Mouse (Mus musculus) left cerebral cortex, postnatal 25 days (tissue): ENCODE data around the gene Accsl. TPM values are rescaled to one million over a fixed set of nuclear protein-coding genes. Genes with fewer than 3 reads are reported as not detected.

Source experiments
- DNase-seq, 2 experiments: peaks; one replicate each; pipeline ENCODE4 v3.0.0; 2022; ENCODE audit warnings: low spot score in 2 of 2, mixed read lengths in 1 of 2
- intact Hi-C: fragments of 180-260 bp; cut with DNase I; formaldehyde crosslinking; loops from one replicate; pipeline ENCODE4 v1.15.1; 2025
- total RNA-seq, 2 experiments: library from RNA; stranded (reverse); gene quantifications; 2 replicates each; pipeline ENCODE4 v1.2.3; 2021

Accsl gene
- total RNA-seq, 2 experiments from 2014 or later, result not detected

DNA sequence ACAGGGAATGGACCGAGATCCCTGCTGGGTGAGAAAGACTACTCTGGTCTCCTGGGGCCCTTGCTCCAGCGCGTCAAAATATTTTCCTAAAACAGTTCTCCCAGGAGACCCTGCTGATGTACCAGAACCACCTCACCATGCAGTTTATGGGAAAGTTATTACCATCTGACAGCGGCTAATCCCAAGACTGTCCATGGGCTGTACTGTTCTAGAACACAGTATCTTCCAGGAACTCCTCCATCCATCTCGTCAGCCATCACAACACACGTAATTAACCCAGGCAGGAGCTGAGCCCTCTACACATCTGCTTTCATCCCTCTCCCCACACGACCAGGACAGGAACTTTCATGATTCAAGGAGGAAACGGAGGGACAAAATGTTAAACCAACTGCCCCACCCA is 11.5 kb upstream of the Accsl start:
- intact Hi-C loops, result no loop called here
- DNase-seq, result no peak

DNA sequence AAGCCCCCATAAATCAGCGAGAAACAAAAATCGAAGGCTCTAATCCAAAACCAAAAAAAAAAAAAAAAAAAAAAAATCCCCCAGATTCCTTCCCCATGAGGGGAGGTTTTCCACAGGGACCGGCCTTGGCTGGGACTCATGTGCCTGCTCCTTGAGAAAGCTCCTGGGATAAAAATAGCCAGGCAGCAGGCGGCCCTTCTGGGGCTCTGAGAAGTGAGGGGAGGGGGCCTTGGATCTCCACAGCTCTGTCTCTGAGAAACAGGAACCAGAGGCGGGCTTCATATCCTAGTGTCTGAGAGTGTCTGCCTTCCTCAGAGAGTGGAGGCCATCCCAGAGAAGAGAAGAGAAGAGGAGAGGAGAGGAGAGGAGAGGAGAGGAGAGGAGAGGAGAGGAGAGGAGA is 8.0 kb upstream of the Accsl start:
- DNase-seq, result no peak
- intact Hi-C loops, result no loop called here

DNA sequence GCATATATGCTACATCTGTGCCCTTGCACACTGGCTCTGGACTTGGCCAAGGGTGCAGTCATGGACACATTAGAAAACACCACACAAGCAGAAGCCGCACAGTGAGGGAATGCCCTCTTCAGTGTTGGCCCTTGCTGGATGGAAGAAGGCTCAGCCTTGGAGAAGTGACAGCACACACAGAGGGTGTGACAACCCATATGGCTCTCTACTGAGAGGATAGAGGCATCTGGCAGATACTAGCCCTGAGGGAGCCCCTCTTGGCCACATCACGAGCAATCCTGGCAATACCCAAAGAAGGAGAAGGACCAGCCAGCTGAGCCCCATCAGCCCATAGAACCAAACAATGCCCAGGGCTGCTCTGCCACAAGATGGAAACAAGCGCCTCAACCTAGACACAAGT is 5.6 kb upstream of the Accsl start:
- no peak for DNase-seq
- intact Hi-C loops, result no loop called here

DNA sequence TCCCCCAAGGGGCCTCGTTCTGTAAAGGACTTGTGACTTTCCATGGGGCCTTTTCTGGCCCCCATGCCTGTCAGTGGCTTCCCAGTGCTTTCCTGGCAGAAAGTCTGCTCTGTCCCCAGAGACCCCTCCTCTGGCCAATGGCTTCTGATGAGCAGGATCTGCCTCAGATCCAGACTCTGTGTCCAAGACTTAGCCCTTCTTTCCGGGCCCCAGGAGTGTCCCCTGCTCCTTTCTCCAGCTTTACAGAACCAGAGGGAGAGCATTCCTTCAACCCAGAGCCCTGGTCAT is 5.2 kb upstream of the Accsl start:
- no peak for DNase-seq
- intact Hi-C loops, result no loop called here

DNA sequence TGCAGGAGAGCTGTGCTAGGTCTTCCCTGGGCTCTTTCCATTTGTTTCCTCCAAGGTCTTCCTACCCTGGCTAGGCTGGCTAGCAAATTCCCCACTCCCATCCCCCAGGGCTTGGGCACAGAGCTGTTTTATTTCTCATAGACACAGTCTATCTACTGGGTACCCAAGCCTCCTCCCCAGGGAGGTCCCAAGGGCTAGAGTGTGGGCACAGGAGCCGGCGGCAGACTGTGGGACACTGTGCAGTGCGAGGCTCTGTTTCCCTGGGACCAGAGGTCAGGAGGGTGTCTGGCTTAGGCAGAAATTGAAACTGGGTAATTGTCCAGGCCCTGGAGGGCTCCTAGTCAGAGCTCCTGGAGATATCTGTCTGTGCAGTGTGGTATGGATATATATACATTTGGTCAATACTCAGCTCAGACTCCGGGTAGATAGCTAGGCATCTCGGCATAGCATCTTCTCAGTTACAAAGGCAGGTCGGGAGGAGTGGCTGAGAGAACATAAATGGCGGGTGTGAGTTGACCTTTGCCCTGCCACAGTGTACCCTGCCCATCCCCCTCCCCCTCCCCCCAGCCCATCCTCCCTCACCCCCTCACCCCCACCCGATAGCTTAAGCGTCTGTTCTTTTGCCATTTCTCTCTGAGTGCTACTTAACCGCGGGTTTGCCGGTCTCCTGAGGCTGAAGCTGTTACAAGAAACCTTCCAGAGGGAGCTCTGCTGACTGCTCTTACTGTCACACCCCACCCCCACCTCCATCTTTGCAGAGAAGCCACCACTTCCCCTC is 4.7 kb upstream of the Accsl start:
- DNase-seq, result no peak
- intact Hi-C loops, result no loop called here

DNA sequence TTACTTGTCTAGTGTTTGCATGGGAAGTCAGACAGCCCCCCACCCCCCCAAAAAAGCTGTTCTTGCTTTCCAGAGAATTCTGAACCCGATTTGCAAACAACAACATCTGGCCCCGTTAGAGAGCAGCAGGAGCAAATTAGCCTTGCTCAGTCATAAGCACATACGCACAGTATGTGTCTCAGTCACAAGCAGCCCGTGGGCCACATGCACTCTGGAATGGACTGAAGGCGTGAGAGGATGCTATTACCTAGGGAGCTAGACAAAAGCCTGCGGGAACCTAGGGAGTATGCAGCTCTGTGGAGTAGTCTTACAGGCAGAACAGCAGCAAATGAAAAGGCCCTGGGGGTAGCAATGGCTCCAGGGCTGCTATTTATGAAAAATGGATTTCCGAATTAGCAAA is 3.3 kb upstream of the Accsl start:
- DNase-seq, result no peak
- intact Hi-C loops, result no loop called here

DNA sequence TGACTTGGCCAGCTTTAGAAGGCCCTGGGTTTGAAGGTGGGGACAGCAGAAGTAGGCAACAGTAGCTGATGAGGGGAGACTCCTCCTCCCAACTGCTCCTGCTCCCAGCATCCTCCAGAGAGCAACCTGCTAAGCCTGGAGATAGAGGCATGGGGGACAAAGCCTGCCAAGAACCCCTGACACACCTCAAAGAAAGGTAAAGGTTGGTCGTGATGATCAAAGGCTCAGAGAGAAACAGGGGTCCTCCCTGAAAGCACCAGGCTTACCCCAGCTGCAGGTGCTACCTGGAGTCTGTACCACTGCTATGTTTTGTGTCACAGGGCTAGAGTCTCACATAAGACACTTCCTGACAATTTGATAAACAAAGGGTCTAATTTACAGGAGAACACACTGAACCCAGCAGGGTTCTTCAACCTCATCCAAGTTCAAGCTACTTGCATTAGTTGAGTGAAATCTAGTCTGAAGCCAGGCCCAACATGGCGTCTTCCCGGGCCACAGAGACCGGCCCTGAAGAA is 2.5 kb upstream of the Accsl start:
- DNase-seq, result no peak
- intact Hi-C loops, result loop anchor here (1.0 to 2.0 kb wide), 2 partner anchors 85 to 131 kb away; partner anchors contain the start of gene Gm13889

DNA sequence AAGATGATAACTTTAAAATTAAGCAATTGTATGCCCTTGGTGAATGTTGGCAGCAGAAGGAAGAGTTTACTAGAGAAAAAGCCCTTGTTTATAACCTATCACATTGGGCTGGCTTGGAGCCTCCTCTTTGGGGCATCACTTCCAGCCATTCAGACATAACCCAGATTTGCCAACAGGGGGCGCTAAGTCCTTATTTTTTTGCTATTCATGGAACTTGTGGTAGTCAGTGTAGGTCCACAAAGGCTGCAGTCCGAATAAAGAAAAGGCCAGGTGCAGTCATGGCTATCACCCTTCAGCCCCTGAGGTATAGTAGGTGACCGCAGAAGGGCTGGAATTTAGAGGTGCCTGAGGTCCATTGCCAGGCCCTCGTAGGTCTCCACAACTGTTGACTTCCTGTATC is 1.9 kb upstream of the Accsl start:
- peak; percentile 75 to 83 for DNase-seq
- intact Hi-C loops, result loop anchor here (1.0 to 2.0 kb wide), 2 partner anchors 86 to 131 kb away; partner anchors contain the start of gene Gm13889

DNA sequence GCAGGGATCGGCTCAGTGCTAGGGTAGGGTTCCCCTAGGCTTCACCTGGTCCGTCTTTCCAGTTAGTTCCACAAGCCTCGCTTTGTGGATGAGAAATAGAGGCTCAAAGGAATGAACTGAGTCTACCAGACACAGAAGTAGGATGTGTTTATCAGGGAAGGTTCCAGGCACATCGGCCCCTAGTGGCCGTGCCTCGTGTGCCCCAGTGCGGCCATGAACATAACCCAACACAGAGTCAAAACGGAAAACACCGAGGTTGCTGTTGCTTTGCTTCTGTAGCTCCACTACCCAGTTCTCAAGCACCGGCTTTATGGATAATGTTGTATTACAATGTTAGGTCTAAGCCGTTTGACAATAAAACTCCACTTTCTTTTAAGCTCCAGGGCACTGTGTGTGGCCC is 391 bp downstream of the Accsl start:
- intact Hi-C loops, result no loop called here

DNA sequence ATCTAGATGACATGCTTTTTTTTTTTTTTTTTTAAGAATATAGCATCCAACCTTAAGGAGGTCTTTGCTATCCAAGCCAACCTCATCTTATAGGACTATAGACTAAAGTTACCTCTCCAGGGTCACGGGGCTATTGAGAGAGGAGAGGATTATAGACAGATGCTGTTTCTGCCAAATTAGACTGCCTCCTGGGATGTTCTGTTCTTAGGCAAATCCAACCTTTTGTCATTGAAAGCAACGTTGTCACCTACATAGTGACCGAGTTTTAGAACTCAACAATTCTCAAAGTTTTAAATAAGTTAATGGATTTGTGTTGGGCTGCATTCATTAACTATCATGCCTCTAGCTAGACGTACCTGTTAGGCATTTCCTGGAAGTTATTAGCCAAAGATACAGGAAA is 5.7 kb downstream of the Accsl start:
- DNase-seq, result no peak
- intact Hi-C loops, result no loop called here

More for the DNA sequence above, 391 bp downstream of the Accsl start:
- DNase-seq, result no peak

DNA sequence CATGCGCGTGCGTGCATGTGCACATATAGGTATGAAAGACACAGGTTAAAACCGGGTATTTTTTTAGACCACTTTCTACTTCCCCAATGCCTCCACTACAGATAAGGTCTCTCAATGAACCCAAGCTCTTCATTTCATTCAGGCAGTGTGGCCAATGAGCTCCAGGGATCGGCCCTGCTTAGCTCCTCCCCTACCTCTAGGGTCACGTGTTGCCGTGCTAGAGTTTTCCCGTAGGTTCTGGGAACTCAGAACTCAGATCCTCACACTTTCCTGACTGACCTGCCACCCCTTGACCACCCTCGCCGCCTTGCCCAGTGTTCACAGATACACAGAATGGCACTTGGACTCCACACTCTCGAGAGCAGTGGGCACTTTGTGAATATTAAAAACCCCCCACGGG is 10.1 kb downstream of the Accsl start:
- intact Hi-C loops, result no loop called here
- DNase-seq, result no peak

DNA sequence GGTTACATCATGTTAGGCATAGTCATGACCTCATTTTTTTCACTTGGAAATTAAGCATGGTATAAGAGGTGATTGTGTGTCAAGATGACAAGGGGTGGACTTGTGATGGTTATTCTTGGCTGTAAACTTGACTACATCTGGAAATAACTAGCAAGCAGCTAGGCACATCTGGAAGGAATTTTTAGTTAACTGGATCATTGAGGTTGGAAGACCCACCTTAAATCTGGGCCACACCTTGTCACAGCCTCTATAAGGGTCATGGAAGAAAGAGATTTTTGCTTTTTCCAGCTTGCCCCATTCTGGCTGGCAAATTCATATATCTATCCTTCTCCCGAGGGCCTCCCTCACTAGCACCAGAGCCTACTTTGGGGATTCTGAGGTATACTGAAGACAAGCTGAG is 17.7 kb downstream of the Accsl start:
- DNase-seq, result no peak
- intact Hi-C loops, result no loop called here

DNA sequence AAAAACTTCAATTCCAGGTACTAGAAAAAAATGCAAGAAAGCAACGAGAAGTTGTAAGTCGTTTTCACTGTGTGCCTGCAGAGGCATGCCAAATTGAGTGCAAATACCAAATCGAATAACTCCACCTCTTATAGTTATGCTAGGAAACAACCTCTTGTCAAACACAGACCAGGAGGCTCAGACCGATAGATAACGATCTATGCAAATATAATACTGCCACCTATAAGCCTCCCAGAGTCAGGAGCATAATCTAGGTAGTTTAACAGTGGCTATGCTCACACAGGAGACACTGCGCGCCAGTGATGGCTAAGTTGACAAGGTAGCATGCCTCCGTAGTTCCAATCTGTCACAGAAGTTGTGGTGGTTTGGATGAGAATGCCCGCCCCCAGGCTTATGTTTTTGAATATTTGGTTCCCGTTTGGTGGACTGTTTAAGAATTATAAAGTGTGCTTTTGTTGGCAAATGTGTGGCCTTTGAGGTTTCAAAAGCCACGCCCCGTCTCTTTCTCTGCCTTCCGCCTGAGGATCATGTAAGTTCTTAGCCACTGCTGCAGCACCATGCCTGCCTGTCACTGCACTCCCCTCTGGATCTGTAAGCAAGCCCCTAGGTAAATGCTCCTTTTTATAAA is 18.5 kb downstream of the Accsl start:
- DNase-seq, result no peak
- intact Hi-C loops, result no loop called here

DNA sequence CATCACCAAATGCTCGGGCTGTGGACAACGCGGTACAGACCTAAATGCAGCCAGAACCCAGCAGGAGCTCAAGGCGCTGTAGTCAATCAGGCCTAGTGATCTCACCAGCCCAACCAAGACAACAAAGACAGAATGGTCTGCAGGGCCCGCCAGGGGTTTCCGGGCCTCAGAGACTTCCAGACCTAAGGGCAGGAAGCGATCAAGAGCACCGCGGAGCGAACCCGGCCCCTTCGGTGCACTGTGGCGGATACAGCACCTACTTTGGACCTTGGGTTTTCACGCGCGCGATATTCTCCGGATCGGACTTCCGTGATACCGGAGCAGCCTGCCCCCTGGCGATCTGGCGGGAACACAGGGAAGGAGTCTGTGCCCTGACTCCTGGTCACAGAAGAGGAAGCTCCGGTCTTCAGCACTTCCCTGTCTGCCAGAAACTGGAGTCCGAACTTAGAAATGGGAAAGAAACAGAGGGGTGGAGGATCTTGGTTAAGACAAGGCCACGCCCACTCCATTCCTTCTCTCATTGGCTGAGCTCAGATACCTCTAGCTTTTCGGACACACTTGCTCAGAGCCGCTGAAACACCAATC is 19.4 kb downstream of the Accsl start, which contains the start of gene Accs:
Accs (minus strand) TSS at position 439 of the 585 bp plus-strand sequence.
- DNase-seq, result peak; percentile 49 to 55
- intact Hi-C loops, result no loop called here

DNA sequence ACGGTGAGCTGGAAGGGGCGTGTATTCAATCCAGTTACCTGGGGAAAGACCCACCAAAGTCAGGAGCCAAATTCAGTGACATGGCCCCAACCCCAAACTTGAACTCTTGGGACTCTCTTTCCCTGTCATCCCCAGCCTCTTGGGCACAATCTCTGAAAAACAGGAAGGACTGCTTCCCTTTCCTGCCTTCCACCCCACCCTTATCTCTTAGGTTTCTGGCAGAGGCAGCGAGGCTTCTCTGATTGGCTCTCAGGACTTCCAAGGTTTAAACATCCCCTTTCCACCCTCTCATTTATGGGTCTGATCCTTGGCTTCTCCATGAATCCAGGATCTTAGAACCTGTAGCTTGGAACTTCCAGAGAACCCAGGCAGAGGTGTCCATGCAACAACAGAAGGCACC is 27.6 kb downstream of the Accsl start:
- no peak for DNase-seq
- intact Hi-C loops, result no loop called here

DNA sequence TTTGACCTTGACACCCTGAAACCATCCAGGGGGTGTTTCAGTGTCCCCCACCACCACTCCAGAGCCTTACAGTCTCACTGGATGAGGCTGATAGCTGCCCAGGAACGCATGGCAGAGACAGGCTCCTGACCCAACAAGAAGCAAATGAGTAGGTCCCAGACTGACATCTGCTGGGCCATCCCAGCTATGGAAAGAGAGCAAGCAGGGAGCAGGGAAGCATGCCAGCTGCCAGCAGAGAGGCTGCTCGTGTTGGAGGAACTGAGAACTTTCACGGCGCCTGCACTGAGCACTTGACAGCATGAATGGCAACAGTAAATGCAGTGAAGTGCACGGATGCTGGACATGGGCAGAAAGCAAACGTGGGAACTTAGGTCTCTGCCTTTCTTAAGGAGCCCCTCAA is 28.8 kb downstream of the Accsl start:
- no peak for DNase-seq

DNA sequence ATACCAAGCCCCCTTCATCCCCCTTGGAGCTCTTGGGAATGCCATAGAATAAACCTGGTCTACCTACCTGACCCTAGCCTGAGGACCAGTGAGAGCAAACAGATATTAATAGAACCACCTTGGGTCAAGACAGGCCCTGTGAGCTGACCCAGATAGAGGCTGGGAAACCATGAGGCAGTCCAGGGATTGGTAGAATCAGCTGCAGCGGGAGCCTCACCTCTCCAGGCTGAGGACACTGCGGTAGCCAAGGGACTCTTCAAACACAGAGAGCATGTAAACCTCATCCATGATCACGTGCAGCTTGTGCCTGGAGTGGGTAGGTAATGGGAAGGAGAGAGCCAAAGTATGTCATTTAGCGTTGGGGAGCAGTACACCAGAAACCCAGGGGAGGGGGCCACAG is 30.0 kb downstream of the Accsl start:
- no peak for DNase-seq
- intact Hi-C loops, result no loop called here

More for the DNA sequence above, 28.8 kb downstream of the Accsl start:
- intact Hi-C loops, result no loop called here

DNA sequence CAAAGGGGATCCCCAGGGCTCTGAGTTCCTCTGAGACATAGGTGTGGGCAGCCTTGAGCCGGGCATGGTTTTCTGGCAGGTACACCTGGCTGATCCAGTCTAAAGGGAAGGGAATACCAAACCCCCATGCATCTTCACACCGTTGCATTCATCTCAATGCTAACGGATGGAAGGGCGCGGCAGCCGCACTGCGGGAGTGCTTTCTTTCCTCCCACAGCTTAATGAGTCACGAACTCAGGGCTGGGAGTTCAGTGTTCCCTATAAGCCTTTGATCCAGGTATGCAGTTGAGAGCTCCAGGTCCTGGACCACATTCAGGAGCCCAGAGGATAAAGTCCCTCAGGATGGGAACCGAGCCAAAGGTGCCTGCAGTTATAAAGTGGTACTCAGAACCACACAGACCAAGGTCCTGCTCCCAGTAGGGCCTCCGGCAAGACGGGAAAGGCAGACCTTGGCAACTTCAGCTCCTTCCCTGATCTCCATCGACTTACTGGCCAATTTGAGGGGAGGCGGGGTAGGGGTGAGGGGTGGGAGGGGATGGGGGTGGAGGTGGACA is 32.6 kb downstream of the Accsl start:
- no peak for DNase-seq
- intact Hi-C loops, result no loop called here

DNA sequence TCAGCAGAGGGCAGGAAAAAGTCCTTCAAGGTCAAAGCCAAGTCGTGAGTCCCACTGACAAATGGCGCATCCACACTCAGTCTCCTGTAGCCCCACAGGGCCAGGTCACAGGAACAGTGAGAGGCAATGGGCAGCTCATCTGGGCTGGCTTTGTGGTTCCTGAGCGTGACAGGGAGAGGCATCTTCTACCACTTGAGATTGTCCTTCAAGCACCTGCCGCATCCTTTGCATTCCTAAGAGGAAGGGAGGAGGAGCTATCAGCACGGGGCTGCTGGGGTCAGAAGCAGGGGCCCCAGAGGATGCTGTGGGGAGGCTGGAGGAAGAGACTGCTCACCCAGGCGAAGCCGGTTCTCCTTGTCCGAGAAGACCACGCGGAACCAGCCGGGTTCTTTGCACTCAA is 33.4 kb downstream of the Accsl start:
- no peak for DNase-seq
- intact Hi-C loops, result no loop called here

DNA sequence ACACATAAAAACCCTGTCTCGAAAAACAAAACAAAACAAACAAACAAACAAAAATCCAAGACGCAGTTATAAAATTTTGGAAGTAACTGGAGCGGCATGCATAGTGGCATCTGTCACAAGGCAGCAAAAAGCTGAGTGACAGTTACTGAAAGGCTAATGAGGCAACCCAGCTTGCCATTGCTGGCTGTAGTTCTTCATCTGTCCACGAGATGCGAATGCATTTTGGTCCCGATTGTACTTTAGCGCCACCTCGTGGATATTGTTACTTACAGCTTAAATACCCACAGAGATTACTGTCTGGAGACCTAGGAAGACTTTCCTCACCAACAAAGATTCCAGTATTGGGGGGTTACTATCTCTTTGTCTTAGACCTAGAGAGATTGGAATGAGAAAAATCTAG is 45.4 kb downstream of the Accsl start:
- peak; percentile 76 to 83 for DNase-seq
- intact Hi-C loops, result no loop called here
